Mouse (Mus musculus) frontal cortex, postnatal 14 days (tissue): ENCODE measurements around the gene Mrps23.

Experiments
- DNase-seq, 2 experiments: peaks; one replicate each; pipeline ENCODE4 v3.0.0; 2022; ENCODE audit warnings: low spot score in 2 of 2

Gene Mrps23

GRCm38 (mm10) chr11:88207697-88208096 lies 3.5 kb downstream of the Mrps23 start:
- no peak for DNase-seq

- DNase-seq: no peak
Observed at GRCm38 (mm10) chr11:88211824-88212582, 7.8 kb downstream of the Mrps23 start.

GRCm38 (mm10) chr11:88213757-88214156 lies 9.6 kb downstream of the Mrps23 start:
- no peak for DNase-seq

GRCm38 (mm10) chr11:88214881-88215831 lies 11.0 kb downstream of the Mrps23 start:
- peak in 1 of 2 experiments; percentile 32 for DNase-seq

DNA sequence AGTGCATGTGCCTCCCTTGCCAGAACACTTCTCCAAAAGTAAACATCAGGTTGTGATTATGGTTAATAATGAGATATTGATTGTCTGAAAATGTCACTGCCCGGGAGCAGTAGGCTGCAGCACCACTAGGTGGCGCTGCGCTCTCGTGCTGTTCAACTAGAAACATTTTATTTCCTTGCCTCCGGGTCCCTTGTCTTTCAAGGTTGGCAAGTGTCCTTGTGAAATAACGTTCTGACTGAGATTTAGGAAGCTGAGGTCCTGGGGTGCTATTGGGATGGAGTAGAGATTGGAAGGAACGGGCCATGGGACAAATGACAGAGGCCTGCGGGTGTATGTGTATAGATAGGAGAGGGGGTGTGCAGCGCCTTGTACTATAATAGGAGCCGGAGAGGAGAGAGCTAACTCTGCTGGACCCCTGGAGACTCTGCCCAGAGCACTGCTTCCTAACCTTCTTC lies 12.1 kb downstream of the Mrps23 start:
- peak in 1 of 2 experiments; percentile 64 for DNase-seq

DNA sequence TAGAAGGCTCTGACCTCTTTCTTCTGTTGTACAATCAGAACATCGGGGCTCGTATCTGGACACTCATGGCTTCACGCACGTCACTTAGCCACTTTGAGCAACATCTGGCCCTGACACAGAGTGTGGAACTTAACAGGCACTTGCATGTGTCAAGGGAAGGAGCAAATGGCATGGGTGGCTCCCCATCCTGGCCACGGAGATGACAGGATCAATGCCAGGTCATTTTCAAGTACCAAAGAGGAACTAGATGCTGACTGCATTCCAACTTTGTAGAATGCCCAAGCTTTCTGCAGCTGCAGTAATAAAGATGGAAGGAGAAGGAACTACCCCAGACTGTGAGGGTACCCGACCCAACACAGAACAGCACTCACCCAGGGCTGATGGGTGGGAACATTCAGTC lies 14.0 kb downstream of the Mrps23 start:
- DNase-seq: no peak

GRCm38 (mm10) chr11:88218586-88218985 lies 14.4 kb downstream of the Mrps23 start:
- DNase-seq: no peak

- no peak for DNase-seq
Observed at GRCm38 (mm10) chr11:88221929-88222475, 17.8 kb downstream of the Mrps23 start.

- DNase-seq: no peak
Observed at GRCm38 (mm10) chr11:88227001-88227957, 23.1 kb downstream of the Mrps23 start.

- DNase-seq: no peak
Observed at GRCm38 (mm10) chr11:88231213-88231790, 27.1 kb downstream of the Mrps23 start.

DNA sequence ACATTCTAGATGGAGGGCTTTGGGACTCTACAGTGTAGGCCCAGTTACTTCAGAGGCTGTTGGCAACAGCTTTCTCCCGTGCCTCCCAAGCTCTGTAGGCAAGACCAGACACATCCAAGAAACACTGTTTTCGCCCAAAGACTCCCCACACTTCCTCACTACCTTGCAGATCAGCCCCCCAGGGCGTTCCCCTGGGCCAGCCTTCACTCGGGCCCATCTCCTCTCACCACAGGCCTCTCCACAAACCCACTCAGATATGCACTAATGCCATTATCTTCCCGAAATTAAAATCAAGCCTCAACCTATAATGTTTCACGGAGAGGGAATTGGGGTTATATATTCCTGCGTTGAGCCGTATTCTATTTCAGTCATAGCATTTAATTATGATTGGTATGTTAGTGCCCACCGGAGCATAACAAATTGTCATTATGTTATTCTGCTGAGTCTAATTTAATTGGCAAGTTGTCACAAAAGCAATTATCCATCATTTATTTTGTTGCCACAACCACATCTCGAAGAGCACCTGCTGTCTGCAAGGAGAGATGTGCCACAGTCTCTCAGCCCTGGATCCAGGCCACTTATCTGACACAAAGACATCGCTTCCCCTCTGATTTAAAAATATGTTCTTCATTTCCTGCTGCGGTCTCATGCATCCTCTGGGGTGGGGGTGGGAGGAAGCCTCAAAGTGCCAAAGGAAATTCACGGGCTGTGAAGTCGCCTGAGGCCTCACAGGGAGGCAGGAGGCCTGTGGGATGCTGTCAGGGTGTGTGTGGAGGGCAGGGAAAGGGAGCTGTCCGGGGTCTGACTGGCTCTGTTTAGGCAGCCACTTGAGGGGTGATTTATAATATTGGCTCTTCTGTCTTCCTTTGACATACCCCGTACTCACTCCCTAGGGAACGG lies 29.6 kb downstream of the Mrps23 start:
- DNase-seq: no peak

DNA sequence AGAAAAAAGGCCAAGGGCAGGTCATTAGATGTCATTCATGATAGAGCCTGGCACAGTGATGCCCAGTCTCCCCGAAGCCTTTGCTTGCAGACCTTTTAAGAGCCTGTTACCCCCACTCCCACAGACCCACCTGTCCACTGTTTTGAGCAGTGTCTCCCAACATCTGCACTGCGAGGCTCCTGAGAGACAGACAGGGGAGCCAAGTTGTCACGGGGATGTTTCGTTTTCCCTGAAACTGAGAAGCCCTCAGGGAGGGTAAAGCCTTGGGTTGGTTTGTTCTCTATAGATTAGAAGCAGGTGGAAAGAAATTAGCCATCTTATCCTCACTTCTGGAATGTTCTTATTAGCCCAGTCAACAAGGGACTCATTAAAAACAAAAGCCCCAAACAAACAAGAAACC lies 30.6 kb downstream of the Mrps23 start:
- no peak for DNase-seq

DNA sequence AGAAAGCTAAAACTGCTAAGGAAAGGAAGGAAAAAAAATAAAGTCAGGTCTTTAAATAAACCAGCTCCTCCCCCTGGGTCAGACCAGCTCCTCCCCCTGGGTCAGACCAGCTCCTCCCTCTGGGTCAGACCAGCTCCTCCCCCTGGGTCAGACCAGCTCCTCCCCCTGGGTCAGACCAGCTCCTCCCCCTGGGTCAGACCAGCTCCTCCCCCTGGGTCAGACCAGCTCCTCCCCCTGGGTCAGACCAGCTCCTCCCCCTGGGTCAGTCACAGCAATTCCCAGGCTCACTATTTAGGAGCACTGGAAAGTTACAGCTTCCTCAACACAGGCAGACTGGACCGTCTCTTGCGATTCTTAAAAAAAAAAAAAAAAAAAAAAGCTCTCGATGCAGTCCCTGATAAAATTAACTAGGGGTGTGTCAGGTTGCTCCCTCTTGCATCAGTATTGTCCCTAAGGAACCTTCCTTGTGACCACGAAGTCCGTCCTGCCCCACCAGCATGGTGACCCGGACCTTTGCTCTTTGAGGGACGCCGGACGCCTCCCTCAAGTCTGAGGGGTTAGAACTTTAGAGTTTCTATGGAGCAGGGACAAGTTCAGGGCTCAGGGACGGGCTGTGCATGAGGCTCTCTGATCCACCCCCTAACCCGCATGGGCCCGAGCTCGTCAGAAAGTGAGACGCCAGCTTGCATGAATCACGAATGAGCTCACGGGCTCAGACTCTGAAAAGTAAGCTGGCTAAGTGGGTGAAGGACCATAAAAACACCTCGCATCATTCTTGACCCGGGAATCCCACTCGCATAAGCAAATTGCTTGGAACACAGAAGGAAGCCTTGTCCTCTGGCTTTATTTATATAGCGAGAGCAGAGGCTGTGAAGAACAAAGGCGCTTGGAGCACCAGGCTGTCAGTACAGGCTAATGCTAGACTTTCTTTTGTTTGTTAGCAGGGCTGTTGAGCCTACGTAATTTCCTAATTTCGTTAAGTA lies 31.3 kb downstream of the Mrps23 start:
- no peak for DNase-seq

DNA sequence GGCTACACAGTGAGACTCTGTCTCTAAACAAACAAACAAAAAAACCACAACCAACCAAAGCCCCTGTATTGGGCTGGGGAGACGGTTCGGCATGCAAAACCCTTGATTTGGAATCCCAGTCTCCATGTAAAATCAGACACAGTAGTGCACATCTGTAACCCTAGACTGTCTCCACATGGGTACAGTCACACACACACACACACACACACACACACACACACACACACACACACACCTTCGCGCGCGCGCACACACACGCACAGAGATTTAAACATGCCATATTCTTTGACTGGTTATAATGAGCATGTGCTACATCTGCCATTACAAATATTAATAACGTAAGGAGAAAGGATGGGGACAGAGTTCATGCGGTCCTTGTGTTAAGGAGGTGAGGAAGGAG lies 36.1 kb downstream of the Mrps23 start:
- DNase-seq: no peak

DNA sequence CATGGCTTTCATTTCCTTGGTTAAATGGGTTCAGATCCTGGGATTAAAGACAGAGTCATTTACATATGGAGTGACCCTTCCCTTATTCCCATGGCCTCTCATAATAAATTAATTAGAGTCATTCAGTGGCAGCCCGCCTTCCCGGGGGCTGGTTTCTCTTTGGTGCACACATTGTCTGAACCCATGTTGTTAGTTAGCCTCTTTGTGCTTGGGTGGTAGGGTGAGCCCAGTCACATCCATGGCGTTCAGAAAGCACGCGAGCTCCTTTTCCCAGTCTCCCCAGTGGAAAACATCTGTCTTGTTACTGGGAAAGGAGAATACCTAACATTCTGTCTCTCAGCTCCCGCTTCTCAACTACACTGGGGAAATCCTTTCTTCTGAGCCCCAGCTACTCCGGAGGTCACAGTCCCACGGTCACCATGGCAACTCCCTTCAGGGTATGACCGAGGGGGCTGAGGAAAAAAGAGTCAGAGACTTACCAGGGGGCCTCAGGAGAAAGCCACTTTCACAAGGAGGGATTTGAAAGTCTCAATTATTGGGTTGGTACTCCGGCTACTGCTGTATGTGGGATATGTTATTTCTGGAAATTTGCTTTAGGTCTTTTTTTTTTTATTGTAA lies 36.7 kb downstream of the Mrps23 start:
- DNase-seq: no peak

- DNase-seq: no peak
Observed at GRCm38 (mm10) chr11:88241468-88242301, 37.5 kb downstream of the Mrps23 start.

DNA sequence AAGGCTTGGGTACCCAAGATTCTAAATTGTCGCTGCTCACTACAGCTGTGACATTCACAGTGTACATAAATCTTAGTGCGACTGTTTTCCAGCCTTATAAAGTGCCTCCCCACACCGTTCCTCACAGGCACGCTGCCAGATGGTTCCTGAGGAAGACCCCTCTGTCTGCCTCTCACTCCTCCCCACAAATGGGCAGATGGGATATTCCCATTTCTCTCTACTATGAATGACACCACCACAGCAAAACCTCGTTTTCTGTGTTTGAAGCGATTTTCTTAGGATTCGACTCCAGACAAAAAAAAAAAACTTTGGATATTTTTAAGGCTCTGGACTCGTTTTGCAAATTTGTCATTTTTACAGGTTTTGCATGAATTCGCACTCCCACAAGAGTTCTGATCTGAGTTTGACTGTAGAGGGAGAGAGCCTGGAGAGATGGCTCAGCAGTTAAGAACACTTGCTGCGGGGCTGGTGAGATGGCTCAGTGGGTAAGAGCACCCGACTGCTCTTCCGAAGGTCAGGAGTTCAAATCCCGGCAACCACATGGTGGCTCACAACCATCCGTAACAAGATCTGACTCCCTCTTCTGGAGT lies 41.5 kb downstream of the Mrps23 start:
- DNase-seq: peak; percentile 16 to 34
